Mouse (Mus musculus): ENCODE measurements around the gene Car1.
"Not testable (repeated sequence)": the region's sequence is repeated elsewhere in the genome, so short reads cannot be mapped to it uniquely, and the experiment has no call there.

DNA sequence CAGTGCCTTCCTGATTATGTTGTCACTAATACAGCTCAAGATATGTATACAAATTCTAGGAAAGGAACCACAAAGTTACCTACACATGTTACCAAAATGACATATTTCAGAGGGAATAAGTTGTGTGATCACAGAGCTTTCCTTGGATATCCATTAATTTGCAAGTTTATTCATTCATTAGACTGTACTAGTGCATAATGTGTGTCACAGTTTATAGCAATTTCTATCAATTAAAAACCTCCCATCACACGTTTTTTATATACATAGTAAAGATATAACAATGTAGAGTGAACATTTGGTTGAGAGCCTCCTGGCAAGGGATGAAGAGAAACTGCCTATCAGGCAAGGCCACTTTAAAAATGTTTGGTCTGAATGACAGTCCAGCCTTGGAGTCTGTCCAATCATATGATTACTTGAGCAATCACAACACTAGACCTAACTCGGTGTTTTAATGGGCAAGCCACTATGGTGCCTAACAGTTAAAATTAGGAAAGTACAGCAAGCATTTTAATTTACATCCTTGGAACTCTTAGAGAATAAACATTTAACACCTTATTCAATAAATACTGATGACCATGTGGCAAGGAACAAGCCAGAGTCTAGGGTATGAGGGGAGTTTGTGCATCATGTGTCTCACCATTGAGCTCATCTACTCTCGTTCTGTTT lies 31.5 kb downstream of the Car1 start:
- not testable (repeated sequence) for TF ChIP-seq POLR2A (IDR thresholded peaks at IDR 0.05; ENCODE audit: borderline replicate concordance, low read depth, low read length); CTCF (IDR thresholded peaks at IDR 0.05; ENCODE audit: low read depth, low read length)

Measured in bone marrow macrophage, adult 2 months (primary cell).